Mouse (Mus musculus): Measurements from ENCODE around the gene Dgkz.

Gene Dgkz

DNA sequence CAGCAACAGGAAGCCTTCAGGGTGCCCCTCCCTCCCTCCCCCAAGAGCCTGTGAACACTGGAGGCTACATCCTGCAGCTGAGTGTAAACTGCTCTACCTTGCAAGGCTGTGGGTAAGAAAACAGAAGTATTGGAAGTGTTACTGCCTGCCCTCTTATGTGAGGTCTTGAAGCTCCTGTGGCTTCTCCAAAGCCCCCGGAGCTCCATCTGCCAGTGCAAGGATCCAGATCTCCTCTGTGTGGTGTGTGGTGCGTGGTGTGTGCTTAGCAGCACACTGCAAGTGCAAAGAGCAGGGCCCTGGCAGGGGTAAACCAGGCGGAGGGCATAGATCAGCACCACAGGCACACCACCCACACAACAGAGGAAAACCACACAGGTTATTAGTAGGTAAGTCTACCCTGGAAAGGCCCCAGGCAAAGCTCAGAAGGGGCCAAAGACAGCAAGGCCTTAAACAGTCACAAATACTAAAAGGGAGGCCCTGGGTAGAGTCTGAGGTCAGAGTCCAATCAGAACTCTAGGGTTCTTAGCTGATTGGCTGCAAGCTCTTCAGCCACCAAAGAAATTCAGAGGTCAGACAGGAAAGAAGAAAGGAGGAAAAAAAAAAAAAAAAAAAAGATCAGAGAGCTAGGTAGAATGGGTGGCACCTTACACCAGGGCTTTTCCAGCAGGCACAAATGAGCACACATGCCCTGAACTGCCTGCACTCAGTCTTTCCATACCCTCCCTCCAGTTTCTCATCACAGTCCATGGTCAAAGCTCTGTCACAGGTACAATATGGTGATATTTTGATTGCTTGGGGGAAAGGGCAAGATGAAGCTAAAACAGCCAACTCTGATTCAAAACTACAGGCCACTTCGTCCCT, 13.5 kb downstream of the Dgkz start:
- no peak for DNase-seq (ENCODE audit: extremely low spot score, low spot score)

DNA sequence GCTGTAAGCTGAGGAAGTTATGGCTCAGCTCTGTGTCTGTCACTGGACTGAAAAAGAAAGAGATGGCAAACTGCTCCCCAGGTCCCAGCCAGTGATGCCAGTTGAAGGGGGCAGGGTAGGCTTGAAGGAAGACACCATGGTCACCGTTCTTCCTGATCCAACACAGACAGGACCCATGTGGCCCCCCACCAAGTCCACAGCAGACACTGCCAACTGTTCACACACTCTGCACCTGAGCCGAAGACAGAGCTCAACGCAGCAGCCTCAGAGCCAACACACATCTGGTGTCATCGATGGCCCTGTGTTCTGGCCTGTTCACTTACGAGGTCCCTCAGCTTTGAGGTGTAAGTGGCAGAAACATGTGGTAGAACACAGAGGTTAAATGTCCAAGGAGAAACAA, 15.2 kb downstream of the Dgkz start:
- DNase-seq (ENCODE audit: extremely low spot score, low spot score) = no peak

DNA sequence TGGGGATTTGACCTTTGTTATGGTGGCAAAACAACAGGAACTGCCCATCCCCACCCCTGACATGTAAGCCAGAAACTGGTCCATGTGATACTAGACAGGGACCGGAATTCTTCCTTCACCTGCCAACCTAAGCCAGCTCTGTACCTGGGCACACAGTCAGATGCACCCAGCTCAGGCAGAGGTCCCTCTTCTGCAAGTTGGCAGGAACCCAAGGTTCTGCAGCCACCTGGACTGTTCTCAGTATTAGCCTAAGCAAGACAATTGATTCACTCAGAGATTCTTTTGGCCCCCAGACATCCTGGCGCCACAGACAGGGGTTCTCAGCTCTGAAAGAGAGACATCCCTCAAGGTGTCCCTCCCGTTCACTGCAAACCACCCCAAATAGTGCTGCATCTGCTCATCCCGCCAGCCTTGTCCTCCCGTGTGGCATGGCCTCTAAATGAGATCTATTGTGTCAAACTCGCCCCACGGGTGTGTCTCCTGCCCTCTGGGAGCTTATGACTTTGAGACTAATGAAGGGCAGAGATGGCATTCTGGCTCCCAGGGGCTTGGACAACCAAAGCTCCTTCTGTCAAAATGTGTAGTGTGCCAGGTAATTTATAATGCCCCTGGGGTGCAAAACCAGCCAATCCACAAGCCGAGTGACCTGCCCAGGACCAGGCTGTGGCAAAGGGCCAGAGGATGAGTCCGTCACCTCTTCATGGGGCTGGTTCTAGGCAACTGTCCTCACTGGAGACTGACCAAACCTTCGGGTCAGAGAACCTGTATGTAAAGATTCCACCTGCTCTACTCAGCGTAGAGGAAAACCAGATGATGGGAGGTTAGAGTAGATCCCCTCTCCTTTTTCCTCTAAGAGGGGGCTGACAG, 15.9 kb downstream of the Dgkz start:
- no peak for DNase-seq (ENCODE audit: extremely low spot score, low spot score)

DNA sequence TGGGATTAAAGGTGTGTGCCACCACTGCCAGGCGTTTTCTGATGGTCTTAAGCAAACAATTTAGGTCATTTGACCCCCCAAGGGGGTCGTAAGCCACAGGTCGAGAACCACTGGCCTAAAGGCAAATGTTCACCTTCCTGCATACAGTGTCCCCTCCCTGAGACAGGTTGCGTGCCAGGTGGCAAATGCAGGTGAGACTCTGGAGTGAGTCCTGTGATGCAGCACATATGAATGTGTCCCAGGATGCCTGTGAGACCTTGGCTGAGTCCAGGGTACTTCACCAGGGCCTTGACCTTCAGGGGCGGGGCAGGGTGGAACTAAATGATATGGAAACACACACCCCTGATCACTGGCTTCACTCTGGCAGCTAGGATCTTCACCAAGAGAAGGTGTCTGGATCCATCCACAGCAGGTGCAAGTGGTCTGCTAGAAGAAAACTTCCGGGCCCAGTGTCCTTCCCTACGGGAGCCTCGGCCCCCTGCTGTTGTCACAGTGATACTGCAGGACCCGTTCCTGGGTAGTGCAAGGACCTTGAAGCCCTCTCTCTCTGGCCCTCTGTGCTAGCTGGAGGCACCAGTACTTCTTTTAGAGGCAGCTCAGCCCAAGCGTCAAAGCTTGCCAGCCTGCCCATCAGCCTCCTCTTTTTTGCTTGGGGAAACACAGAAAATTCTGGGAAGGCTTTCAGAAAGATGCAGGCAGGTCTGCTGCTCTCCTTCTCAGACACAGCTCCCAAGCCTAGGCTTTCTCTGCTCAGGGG, 16.8 kb downstream of the Dgkz start:
- peak; percentile 57 for DNase-seq (ENCODE audit: extremely low spot score, low spot score)

DNA sequence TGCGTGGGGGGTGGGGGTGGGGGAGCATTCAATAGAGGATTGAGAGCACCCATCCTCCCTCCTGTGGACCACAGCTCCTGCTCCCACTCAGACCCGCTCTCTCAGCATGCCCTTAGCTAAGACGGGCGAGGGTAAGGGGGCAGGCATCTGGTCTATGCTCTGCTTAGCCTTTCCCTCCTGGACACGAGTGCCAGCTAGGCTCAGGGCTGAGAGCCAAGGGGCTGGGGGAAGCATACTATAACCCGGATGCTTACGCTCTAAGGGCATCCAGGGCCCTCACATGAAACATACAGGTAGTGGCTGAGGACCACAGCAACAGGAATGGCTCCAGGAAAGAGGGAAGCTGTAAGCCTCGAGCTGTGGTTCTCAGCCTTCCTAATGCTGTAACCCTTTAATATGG, 17.6 kb downstream of the Dgkz start:
- no peak for DNase-seq (ENCODE audit: extremely low spot score, low spot score)

DNA sequence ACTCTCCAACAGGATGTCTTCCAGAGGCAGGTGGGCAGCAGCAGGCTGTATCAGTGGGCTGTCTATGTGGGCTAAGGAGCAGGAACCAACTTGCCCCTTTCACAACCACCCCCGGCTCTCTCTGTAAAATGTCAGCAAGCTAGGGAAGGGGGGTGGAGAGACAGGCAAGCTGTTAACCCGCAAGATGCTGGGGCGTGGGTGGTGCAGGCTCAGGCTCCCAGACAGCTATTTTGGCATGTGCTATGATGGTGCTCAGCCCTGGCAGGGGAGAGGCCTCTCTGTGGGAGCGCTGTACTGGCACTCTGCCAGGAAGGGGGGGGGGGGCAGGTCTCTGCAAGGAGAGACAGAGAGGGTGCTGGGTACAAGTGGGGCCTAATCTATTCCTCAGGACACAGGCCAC, 18.6 kb downstream of the Dgkz start:
- no peak for DNase-seq (ENCODE audit: extremely low spot score, low spot score)

DNA sequence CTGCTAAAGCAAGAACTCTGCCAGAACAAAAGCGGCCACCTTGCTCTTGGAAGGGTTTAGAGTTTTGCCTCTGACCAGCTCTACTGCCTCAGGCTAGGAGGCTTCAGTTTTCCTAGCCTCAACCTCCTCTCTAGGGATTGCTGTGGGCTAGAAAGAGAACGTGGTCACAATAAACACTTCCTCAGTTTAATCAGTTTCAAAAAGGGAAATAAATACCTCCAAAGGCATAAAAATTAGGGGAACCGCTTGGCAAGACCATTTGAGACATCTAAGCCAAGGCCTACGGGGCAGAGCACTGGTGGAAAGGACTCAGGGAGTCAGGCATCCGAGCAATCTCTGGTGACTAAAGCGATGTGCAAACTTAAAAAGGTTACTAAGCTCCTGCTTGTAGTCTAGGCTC, 19.8 kb downstream of the Dgkz start:
- DNase-seq (ENCODE audit: extremely low spot score, low spot score) = no peak

DNA sequence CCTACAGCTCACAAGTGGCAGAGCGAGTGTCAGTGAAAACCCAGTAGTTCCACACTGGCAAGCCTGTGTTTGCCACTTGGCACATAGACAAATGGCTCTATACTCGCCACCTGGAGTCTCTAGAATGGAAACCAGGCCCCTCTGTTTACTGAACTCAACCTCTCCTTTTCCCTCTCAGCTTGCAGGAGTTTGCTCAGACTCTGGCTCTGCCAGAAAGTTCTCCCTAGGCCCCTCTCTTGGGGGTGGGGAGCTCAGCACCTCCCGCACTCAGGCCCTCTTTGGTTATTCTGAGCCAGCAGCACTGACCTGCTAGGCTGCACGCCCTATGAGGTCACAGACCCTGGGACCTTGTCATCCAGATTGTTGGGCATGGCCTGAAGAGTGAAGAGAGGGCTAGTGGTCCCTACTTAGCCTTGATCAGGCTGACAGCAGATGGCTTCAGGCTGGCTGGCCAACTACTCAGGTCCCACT, 20.5 kb downstream of the Dgkz start:
- no peak for DNase-seq (ENCODE audit: extremely low spot score, low spot score)

DNA sequence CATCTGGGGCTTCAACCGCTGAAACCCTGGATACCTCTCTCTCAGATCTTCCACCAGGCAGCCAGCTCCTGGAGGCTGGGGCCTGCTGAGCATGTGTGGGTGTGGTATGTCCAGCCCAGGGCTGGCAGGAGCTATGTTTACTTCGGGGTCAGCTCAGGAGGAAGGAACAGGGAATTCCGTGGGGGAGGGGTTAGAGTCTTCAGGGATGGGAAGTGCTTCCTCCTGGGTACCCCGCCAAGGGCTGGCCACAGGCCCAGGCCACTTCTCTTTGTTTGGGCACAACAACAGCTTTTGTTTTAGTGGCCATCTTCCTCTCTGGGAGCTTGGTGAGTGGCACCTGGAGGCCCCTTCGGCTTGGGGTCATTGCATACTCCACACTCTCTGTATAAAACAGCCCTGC, 21.8 kb downstream of the Dgkz start:
- DNase-seq (ENCODE audit: extremely low spot score, low spot score) = no peak

DNA sequence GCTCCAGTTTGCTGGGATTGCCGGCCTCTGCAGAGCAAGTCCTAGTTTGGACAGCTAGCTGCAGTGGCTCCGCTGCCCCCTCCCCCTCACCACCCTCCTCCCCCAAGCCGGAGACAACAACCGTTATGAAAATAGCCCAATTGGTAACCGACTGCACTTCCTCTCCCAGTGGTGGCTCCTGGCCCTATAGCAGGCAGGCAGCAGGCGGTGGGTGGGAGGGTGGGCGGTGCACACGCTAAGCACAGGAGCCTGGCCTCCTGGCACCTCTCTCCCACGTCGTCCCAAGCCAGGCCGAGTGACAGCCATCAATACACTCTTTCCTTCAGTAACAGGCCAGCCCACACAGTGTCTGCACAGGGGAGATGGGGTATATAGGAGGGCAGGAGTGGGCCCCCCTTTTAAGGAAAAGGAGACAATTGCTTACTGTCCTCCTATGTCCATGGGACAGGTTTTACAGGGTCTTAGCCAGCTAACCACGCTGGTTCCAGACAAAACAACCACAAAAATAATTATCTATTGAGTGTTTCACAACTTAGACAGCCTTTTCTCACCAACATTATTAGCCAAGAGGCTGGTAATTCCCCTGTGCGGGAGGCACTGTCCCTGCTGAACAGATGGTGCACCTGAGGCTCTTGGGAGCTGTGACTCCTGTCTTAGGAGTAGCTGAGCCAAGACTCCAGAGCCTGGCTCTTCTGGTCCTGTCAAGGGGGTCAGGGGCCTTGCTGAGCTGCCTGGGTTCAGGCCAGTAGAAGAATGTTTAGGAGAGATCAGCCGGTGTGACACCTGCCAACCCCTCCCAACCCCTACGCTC, 25.2 kb downstream of the Dgkz start:
- DNase-seq (ENCODE audit: extremely low spot score, low spot score) = no peak

DNA sequence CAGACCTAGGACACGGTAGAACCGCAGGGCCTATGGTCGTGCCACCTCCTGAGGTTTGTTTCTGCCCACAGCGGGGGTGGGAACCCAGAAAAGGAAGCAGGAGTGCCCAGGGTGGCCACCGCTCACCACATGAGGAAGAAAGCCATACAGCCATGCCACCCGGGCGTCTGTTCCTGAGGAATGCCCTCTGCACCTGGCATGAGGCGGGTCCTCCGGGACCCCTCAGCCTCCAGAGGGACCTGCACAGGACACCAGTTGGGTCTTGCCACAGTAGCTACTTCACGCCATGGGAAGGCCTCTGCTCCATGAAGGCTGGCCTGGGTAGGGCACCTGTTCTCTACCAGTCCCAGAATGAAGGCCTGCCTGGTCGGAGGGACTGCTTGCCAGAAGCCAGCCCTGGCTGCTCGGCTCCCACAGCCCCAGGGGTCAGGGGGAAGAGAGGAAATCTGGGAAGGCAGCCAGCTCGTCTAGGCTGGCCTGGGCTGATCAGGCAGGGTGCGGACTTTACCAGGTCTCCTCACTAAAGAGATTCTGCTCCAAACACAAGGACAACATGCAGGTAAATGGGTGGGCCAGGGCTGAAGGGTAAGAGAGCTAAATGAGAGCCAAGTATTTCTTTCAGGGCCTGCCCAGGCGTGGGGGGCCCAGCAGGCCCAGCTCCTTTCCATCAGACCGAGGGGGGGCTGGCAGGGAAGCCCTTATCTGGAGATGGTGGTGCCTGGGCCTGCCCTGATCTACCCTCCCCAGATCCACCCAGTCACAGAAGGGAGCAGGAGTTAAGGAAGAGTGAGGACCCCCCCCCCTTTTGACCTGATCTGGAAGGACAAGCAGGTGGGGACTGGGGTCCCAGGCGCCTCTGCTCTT, 26.0 kb downstream of the Dgkz start:
- DNase-seq (ENCODE audit: extremely low spot score, low spot score) = no peak

DNA sequence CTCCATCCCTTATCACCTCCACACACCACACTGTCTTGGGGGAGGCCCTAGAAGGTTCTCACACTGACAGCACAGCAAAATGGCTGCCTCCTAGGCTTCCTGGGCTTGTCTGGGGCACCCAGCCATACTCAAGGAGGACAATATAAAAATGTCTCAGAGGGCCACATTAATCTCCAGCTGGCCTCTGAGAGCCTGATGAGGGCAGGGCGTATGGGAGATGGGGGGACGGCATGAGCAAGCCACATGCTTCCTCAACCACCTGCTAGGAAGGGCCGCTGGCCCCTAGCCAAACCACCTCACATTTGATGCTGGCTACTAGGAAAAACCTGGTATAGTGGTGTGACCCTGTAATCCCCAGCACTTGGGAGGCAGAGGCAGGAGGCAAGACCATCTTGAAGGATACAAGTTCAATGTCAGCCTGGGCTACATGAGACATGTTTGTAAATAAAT, 26.8 kb downstream of the Dgkz start:
- no peak for DNase-seq (ENCODE audit: extremely low spot score, low spot score)

DNA sequence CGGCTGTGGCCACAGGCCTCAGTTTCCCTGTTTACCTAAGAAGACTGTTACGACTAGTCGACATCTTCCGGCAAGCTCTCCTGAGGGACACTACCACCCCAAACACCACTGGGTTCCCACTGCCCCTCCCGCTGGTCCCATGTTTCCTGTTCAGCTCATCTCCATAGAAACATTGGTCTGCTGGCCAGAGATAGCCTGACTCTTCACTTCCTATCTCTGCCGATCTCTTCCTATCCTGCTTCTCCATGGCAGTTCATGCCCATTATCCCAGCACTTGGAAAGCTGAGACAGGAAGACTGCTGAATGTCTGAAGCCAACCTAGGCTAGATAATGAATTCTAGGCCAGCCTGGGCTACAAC, 27.5 kb downstream of the Dgkz start:
- no peak for DNase-seq (ENCODE audit: extremely low spot score, low spot score)

DNA sequence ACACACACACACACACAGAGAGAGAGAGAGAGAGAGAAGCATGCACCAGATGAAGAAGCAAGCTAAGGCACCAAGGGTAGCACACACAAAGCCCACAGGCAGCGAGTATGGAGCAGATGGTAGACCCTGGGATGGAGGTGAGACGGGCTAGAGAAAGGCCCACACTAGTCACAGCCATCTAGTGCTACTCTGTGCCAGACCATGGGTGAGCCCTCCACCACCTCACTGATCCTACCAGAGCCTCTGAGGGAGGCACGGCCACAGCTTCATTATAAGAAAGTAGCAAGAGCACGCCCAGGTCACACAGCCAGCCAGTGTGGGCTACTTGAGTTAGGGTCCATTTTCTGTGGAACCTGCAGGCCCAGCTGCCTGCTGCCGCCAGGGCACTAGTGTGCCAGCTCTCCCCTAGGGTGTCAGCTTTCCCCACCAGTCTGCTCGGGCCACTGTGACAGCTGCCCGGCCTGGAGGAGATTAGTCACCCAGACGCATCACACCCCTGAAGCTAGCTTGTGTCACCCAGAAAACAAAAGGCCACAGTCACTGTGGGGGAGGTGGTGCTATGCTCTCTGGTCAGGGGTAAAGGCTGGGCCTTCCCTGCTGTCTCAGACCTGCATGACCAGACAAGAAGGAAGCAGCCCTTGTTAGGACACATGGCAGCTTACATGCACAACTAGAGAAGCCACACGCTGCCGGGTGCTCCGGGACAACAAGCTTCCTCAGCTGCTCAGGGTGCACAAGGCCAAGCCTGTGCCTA, 28.1 kb downstream of the Dgkz start:
- DNase-seq (ENCODE audit: extremely low spot score, low spot score) = no peak

DNA sequence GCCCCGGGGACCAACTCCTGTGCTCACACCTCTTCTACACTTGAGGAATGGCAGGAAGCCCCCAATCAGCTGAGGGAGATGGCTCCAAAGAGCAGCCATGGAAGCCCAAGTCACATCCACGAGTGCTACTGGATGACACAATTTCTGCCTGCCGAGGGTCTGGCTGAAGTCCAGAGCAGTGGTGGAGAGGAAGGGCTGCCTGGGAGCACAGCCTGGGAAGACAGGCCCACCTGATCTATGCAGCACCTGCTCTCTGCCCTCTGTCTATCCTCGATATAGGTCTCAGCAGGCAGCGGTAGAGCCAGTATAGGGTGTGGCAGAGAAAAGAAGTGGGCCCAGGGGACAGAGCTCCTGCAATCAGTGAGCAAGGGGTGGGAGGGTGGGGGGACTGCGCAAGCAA, 28.8 kb downstream of the Dgkz start:
- DNase-seq (ENCODE audit: extremely low spot score, low spot score) = no peak

DNA sequence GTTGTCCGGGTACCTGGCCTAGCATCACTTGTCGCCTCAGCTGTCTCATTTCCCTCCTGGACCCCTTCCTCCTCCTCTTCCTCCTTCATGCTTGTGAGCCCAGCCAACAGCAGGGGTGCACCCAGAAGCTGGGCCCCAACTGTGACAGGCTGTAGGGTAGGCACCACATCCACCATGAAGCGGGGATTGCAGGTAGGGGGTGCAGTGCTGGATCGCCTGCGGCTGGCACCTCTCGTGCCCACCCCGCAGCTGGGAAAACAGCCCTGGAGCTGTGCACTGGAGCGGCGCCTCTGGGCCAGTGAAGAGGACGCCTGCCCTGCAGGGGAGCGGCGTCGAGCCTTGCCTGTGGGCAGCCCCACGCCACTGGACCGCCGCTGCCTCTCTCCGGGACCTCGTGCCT, 30.2 kb downstream of the Dgkz start, which contains the start of gene Gm9821:
Gene Gm9821, plus strand, starts transcription at position 221 of the 400 bp plus-strand sequence.
- no peak for DNase-seq (ENCODE audit: extremely low spot score, low spot score)

DNA sequence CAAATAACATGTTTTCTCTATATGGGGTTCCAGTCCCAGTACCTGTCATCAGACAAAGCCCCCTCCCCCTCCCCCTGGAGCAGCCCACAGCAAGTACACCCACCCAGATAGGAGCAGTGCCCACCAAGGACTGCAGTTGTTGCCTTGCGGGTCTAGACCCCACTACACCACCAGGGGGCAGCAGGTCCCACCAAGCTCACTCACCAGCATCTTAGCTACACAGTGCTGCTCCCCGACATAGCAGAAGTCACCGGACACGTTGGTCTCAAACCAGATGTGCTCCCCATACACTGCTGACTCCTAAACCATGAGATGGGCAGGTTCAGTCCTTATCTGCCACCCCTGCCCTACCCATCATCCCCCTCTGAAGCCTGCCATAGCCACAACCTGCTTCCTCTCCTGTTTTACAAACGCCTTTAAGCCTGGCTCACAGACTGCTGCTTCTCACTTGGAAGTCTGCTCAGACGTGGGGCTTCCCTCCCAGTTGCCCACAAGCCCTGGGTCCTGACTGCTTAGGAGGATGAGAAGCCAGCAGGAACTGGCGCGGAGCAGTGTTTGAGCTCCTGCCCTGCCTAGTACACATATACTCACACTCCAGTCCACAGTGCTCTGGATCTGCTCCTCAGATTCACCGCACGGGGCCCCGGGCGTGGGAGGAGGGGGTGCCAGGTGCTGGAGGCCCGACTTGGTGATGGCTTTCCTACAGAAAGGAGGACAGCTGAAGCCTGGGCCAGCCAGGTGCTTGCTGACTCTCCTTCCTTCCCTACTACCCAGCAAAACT, 31.3 kb downstream of the Dgkz start:
- peak; percentile 79 for DNase-seq (ENCODE audit: extremely low spot score, low spot score)

DNA sequence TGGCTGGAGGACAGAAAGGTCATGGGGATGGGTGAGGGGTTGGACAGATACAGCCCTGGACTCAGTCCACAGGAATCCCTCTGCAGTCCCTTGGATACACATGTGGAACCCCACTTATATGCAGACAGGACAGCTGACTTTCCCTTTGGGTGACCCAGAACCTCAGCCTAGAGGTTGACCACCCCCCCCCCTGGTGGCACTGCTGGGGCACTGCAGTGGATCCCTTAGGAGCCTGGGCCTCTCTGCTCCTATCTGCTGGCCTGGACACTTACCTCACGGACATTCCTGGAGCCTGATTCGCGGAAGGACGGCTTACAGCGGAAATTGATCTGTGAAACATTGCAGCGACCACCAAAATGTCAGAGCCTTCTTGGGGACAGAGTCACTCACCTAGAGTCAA, 33.3 kb downstream of the Dgkz start:
- no peak for DNase-seq (ENCODE audit: extremely low spot score, low spot score)
